Mouse (Mus musculus) kidney, embryonic 16.5 days (tissue): Measurements from ENCODE around the gene Tceal9. TPM values are rescaled to one million over a fixed set of nuclear protein-coding genes. Genes with fewer than 3 reads are reported as not detected.

ENCODE experiments used
- ATAC-seq: fragments of 200-750 bp; cut with Nextera tagmentation; 2 replicates; pipeline ENCODE4 v1.8.0; 2017; ENCODE audit warnings: moderate TSS enrichment; ENCODE audit not compliant: low FRiP score, low TSS enrichment
- H3K27ac ChIP-seq: fragments of 300-500 bp; sonication (generic); 2 replicates; pipeline ENCODE4 v1.5.1; 2014; ENCODE audit warnings: low read length
- H3K27me3 ChIP-seq: fragments of 300-500 bp; sonication (generic); 2 replicates; pipeline ENCODE4 v1.6.1; 2014; ENCODE audit warnings: low read length, control low read depth, mixed read lengths; ENCODE audit not compliant: insufficient read depth
- H3K36me3 ChIP-seq: fragments of 300-500 bp; sonication (generic); 2 replicates; pipeline ENCODE4 v1.6.1; 2014; ENCODE audit warnings: low read length, control low read depth, mixed read lengths; ENCODE audit not compliant: insufficient read depth
- H3K4me1 ChIP-seq: fragments of 300-500 bp; sonication (generic); 2 replicates; pipeline ENCODE4 v1.6.1; 2014; ENCODE audit warnings: low read length, control low read depth, mixed read lengths; ENCODE audit not compliant: insufficient read depth
- H3K4me2 ChIP-seq: fragments of 300-500 bp; sonication (generic); replicated peaks from 2 replicates; pipeline ENCODE4 v1.6.1; 2014; ENCODE audit warnings: low read depth, low read length
- H3K4me3 ChIP-seq: fragments of 300-500 bp; sonication (generic); 2 replicates; pipeline ENCODE4 v1.5.1; 2014; ENCODE audit warnings: mild to moderate bottlenecking, low read length
- H3K9ac ChIP-seq: fragments of 300-500 bp; sonication (generic); replicated peaks from 2 replicates; pipeline ENCODE4 v1.6.1; 2014; ENCODE audit warnings: low read length
- H3K9me3 ChIP-seq: fragments of 300-500 bp; sonication (generic); 2 replicates; pipeline ENCODE4 v1.6.1; 2016; ENCODE audit warnings: low read length, control low read depth
- WGBS: fragments of 180-500 bp; shearing (Covaris S2); extraction: QIAGEN DNeasy Blood & Tissue Kit; methylation state at CpG from one replicate; pipeline ENCODE4 v1.1.7; 2014; 5-methylcytosine and 5-hydroxymethylcytosine counted together
- polyA plus RNA-seq: library from polyadenylated mRNA; unstranded; fragments of >200 nt; fragmentation: Nextera tagmentation; extraction: Ambion mirVana; gene quantifications from 2 replicates; pipeline ENCODE4 v1.2.1, GENCODE M21; 2015

Gene Tceal9
- polyA plus RNA-seq, 1 experiment from 2014 or later = 473 TPM

DNA sequence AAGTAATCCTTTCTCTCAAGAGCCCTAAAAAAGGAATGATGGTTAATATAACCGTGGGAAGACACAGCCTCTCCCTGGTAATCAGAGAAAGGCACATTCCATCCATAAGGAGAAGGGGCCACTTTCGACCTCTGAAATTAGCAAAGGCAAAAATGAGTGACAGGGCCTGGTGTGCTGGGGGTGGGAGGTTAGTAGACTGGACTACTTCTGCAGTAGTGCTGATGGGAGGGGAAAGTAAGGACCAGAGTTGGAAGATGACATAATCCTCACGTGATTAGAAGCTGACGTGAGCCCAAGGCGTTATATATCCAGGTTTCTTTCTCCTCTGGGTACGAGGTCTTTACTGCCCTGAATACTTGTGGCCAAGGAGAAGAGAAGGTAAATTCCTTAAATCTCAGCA lies 21.2 kb upstream of the Tceal9 start:
- Histone ChIP-seq H3K27me3 (peaks cover 7% of the 10 kb centered on the region; the same call in 1 of the 2 replicates), H3K4me3 (no peak overlapping the region), H3K4me2 (no peak overlapping the region), H3K9me3 (no peaks in the 10 kb centered on the region), H3K9ac (no peak overlapping the region), H3K4me1 (no peaks in the 10 kb centered on the region), H3K36me3 (no peaks in the 10 kb centered on the region), H3K27ac (no peak overlapping the region)
- WGBS = 67% methylated on average over 6 of the region's 6 CpGs
- no peak for ATAC-seq

DNA sequence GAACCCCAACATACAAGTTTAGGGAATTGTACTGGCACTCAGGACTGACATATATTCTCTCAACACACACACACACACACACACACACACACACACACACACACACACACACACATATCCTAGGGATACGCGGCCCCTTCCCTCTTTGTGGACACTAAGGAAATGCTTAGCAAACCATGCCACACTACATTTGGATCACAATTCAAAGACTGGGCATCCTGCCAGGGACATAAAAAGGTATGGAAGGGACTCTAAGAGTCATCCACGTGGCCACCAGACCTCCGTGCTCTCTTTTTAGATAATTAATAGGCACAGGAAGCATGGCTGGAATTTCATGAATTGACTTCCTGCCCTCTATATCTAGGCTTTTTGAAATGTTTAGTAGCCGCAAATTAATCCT lies 17.1 kb upstream of the Tceal9 start:
- H3K4me3 ChIP-seq = no peak overlapping the region
- ATAC-seq = 0 out of 2 replicates have a peak, but pooled peaks have one; percentile 39
- no peaks in the 10 kb centered on the region for H3K9me3 ChIP-seq
- H3K4me2 ChIP-seq = no peak overlapping the region
- no peak overlapping the region for H3K9ac ChIP-seq
- H3K27ac ChIP-seq = no peak overlapping the region
- 57% methylated on average over 5 of the region's 5 CpGs for WGBS
- no peaks in the 10 kb centered on the region for H3K4me1 ChIP-seq
- peaks cover 10% of the 10 kb centered on the region for H3K27me3 ChIP-seq
- H3K36me3 ChIP-seq = no peaks in the 10 kb centered on the region

- Histone ChIP-seq H3K9ac (no peak overlapping the region), H3K4me3 (no peak overlapping the region), H3K36me3 (no peaks in the 10 kb centered on the region), H3K27me3 (peaks cover 2% of the 10 kb centered on the region; the same call in 1 of the 2 replicates), H3K4me1 (no peaks in the 10 kb centered on the region), H3K27ac (no peak overlapping the region), H3K4me2 (no peak overlapping the region), H3K9me3 (no peaks in the 10 kb centered on the region)
- WGBS = 56% methylated on average over 3 of the region's 3 CpGs
- no peak for ATAC-seq
Observed at GRCm38 (mm10) chrX:136238118-136238517, 6.8 kb upstream of the Tceal9 start.

DNA sequence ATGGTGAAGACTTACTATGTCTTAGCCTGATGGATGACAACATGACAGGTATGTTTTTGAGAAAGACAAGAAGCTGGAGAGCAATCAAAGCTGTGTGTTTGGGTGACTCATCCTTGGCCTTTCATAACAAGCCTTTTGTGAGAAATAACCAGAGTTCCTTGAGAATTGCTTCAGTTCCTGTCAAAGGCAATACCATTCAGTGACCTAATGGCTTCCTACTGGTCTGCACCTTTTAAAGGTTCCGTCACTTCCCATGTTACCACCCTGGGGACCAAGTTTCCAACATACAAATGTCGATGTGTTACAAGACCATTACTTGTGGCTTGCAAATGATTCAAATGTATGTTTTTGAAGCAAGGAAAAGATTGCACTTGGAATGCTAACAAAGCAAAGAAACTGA lies 1.7 kb upstream of the Tceal9 start:
- H3K36me3 ChIP-seq = peaks cover 7% of the 10 kb centered on the region; the same call in 1 of the 2 replicates
- no peak overlapping the region for H3K4me3 ChIP-seq
- no peaks in the 10 kb centered on the region for H3K4me1 ChIP-seq
- no peak overlapping the region for H3K9ac ChIP-seq
- no peak overlapping the region for H3K27ac ChIP-seq
- H3K27me3 ChIP-seq = 0 out of 2 replicates have a peak, but pooled peaks cover 2% of the 10 kb centered on the region
- H3K4me2 ChIP-seq = no peak overlapping the region
- no peak for ATAC-seq
- WGBS = 84% methylated on average over 2 of the region's 2 CpGs
- H3K9me3 ChIP-seq = no peaks in the 10 kb centered on the region

DNA sequence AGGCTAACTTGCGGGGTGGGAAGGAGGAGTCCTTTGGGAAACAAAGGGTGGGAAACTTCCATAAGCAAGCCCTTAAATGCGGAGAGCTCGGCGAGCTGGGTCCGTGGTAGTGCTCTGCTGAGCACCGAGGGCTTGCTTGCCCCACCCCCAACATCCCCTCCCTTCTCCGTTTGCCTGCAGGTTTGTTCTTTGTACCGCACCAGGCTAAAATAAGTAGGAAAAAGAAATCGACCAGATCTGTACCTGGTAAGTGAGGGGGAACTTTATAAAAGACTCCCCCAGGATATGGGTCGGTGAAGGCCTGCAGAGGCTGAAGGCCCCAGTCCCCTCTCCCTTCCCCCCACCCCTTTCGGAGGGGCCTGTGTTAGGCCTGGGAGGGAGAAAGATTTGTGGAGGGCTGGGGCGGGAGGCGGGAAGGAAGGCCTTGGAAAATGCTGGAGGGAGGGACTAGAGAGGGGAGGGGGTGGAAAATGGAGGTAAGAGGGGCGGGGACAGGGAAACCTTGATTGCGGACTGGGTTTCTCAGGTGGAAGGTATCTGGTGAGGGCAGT lies 717 bp downstream of the Tceal9 start:
- Histone ChIP-seq H3K4me1 (no peaks in the 10 kb centered on the region), H3K36me3 (peaks cover 7% of the 10 kb centered on the region; the same call in 1 of the 2 replicates), H3K9ac (peak overlapping the region; percentile 84), H3K4me3 (peak overlapping the region; percentile 67), H3K27ac (peak overlapping the region; percentile 85), H3K9me3 (no peaks in the 10 kb centered on the region), H3K27me3 (peaks cover 5% of the 10 kb centered on the region; the same call in 1 of the 2 replicates), H3K4me2 (peak overlapping the region; percentile 47)
- WGBS = 25% methylated on average over 14 of the region's 15 CpGs
- ATAC-seq = peak; percentile 87

- Histone ChIP-seq H3K9me3 (no peaks in the 10 kb centered on the region), H3K27me3 (peaks cover 3% of the 10 kb centered on the region; the same call in 1 of the 2 replicates), H3K9ac (no peak overlapping the region), H3K36me3 (peaks cover 7% of the 10 kb centered on the region; the same call in 1 of the 2 replicates), H3K4me1 (no peaks in the 10 kb centered on the region), H3K4me2 (no peak overlapping the region), H3K27ac (no peak overlapping the region), H3K4me3 (no peak overlapping the region)
- 67% methylated on average over 6 of the region's 6 CpGs for WGBS
- no peak for ATAC-seq
Observed at GRCm38 (mm10) chrX:136248811-136249210, 3.9 kb downstream of the Tceal9 start.

DNA sequence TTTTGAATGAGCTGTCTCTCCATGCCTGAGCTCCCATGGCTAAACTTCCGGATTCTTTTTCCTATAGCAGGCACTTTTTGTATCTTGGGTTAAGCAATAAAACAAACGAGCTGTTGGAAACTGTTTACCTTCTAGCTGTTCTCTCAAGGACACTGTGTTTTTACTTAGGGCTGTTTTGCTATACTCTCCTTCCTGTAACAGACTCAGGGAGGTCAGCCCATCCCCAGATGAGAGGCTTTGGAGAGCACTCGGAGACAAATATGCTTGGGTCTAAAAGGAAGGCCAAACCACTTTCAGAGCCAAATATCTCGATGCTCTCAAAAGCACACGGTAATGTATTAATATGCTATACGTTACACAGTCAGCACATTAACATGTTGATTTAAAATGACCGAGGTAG lies 4.8 kb downstream of the Tceal9 start:
- Histone ChIP-seq H3K9ac (no peak overlapping the region), H3K9me3 (no peaks in the 10 kb centered on the region), H3K36me3 (peaks cover 7% of the 10 kb centered on the region; the same call in 1 of the 2 replicates), H3K4me2 (no peak overlapping the region), H3K27me3 (peaks cover 5% of the 10 kb centered on the region; the same call in 1 of the 2 replicates), H3K4me3 (no peak overlapping the region), H3K27ac (no peak overlapping the region), H3K4me1 (no peaks in the 10 kb centered on the region)
- ATAC-seq = no peak
- WGBS = 66% methylated on average over 7 of the region's 7 CpGs

DNA sequence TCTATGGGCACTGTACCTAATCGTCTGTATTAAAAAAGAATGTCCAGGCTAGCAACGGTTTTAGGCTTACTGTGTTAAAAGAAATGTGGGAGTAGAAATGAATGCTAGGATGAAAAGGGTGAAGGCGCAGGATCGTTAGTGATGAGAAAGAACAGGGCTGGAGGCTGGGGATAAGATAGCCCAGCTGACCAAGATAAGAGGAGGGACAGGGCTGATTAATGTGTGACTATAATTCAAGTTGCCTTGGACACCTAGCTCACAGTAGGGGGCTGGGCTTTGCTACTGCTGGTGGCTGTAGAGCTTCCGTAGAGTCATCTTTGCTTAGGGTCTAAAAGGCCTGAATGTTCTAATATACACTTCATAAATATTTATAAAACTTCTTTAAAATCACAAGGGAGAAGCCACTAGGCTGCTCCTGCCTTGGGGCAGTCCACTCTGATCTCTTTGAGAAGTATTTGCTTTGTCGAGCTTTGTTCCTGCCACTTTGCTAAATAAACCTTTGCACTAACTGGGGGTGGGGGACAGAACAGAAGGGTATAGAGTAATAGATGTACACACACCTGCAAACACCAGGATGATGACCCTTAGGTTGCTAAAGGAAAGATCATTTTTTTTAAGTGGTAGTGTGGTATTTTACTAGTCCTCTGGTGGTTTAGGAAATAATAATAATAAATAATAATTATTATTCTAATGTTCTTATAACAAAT lies 7.3 kb downstream of the Tceal9 start:
- Histone ChIP-seq H3K27me3 (peaks cover 5% of the 10 kb centered on the region; the same call in 1 of the 2 replicates), H3K9ac (no peak overlapping the region), H3K4me2 (no peak overlapping the region), H3K4me3 (no peak overlapping the region), H3K36me3 (peaks cover 6% of the 10 kb centered on the region; the same call in 1 of the 2 replicates), H3K27ac (no peak overlapping the region), H3K4me1 (no peaks in the 10 kb centered on the region), H3K9me3 (no peaks in the 10 kb centered on the region)
- ATAC-seq = no peak
- WGBS = 60% methylated on average over 6 of the region's 6 CpGs

- Histone ChIP-seq H3K4me3 (no peak overlapping the region), H3K9ac (no peak overlapping the region), H3K27ac (no peak overlapping the region), H3K27me3 (peaks cover 5% of the 10 kb centered on the region; the same call in 1 of the 2 replicates), H3K4me2 (no peak overlapping the region), H3K36me3 (no peaks in the 10 kb centered on the region; the same call in 1 of the 2 replicates), H3K4me1 (peaks cover 5% of the 10 kb centered on the region; the same call in 1 of the 2 replicates), H3K9me3 (no peaks in the 10 kb centered on the region)
- ATAC-seq = no peak
- WGBS = 73% methylated on average over 5 of the region's 5 CpGs
Observed at GRCm38 (mm10) chrX:136267720-136268119, 22.8 kb downstream of the Tceal9 start.

GRCm38 (mm10) chrX:136268173-136268572 lies 23.3 kb downstream of the Tceal9 start:
- H3K4me1 ChIP-seq = peaks cover 5% of the 10 kb centered on the region; the same call in 1 of the 2 replicates
- ATAC-seq = no peak
- H3K4me2 ChIP-seq = no peak overlapping the region
- peaks cover under 1% of the 10 kb centered on the region; the same call in 1 of the 2 replicates for H3K27me3 ChIP-seq
- no peak overlapping the region for H3K9ac ChIP-seq
- 66% methylated on average over 4 of the region's 4 CpGs for WGBS
- H3K27ac ChIP-seq = no peak overlapping the region
- no peak overlapping the region for H3K4me3 ChIP-seq
- H3K9me3 ChIP-seq = no peaks in the 10 kb centered on the region
- no peaks in the 10 kb centered on the region; the same call in 1 of the 2 replicates for H3K36me3 ChIP-seq
